Mouse (Mus musculus) left cerebral cortex, postnatal 4 days (tissue): ENCODE data around the gene Gadl1. TPM values are rescaled to one million over a fixed set of nuclear protein-coding genes. Genes with fewer than 3 reads are reported as not detected.

Experiments used
- DNase-seq: peaks from one replicate; pipeline ENCODE4 v3.0.0-alpha.2; 2022
- intact Hi-C: fragments of 180-260 bp; cut with DNase I; formaldehyde crosslinking; loops from one replicate; pipeline ENCODE4 v1.15.1; 2025
- total RNA-seq, 2 experiments: library from RNA; stranded (reverse); gene quantifications; 2 replicates each; pipeline ENCODE4 v1.2.3; 2021

Gadl1 gene
- total RNA-seq, 2 experiments from 2014 or later = 0.10 TPM; not detected in 1

GRCm38 (mm10) chr9:115934288-115934687 is 25.0 kb downstream of the Gadl1 start:
- no peak for DNase-seq
- intact Hi-C loops = no loop called here

GRCm38 (mm10) chr9:115936350-115936749 is 27.1 kb downstream of the Gadl1 start:
- intact Hi-C loops = no loop called here
- DNase-seq = no peak

GRCm38 (mm10) chr9:115937915-115938314 is 28.7 kb downstream of the Gadl1 start:
- intact Hi-C loops = no loop called here
- DNase-seq = no peak

GRCm38 (mm10) chr9:115939420-115939819 is 30.2 kb downstream of the Gadl1 start:
- intact Hi-C loops = no loop called here
- DNase-seq = no peak

DNA sequence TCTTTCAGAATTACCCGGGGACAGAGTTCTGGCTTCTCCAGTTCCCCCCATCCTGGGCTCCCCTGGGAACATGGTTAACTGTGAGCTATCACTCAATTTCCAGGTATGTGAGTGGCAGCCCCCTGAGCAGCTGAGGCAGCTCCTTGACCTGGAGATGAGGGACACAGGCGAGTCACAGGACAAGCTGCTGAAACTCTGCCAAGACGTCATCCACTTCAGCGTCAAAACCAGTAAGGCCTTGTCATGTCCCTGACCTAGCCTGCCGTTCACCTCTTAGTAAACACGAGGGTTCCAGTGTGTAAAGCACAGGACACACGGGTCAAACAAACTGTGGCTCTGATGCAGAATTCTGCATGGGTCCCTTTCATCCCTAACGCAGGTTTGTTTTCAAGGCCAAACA is 31.9 kb downstream of the Gadl1 start:
- intact Hi-C loops = no loop called here

GRCm38 (mm10) chr9:115942486-115942885 is 33.2 kb downstream of the Gadl1 start:
- no peak for DNase-seq
- intact Hi-C loops = no loop called here

More for the DNA sequence above, 31.9 kb downstream of the Gadl1 start:
- no peak for DNase-seq

DNA sequence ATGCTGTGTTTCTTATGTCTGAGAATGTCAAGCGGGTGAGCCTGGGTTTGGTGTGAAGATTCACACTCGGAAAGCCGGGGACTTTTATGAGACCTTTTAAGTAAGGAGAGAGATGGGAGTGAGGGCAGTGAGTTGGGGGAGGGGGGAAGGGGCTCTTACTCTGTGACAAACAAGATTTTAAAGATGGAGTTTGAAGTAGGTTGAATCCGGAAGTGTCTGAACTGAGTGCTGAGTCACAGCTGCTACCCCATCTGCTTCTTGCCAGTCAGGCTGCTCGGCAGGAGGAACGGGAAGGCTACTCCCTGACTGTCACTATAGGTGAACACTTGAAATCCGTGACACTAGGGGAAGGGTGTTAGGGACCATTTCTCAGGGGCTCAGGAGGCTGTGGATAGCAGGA is 33.7 kb downstream of the Gadl1 start:
- DNase-seq = peak; percentile 28
- intact Hi-C loops = no loop called here

DNA sequence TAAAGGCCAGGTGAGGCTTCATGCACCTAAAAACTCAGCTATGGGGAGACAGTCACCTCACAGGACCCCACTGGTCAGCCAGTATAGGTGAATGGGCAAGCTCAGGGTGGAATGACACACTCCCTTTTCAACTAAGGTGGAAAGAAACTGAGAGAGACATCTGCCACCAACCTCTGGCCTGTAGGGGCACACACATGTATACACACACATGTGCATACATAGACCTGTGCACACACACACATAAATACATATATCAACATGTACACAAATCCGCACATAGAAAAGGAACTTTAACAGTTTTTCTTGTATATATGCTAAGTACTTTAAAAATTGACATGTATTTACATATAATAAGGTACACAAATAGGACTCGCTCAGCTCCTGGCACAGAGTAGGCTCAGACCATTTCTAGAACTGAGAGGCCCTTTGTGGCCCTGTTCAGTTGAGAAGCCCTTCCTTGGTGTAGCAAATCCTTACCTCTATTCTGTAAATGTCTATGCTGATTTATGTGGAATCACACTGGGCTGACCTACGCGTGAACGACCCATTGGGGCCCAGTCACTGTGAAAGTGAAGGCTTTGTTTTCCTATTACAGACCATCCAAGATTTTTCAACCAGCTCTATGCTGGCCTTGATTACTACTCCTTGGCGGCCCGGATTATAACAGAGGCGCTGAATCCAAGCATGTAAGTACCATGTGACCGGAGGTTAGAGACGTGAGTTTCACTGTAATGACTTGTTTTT is 34.5 kb downstream of the Gadl1 start:
- intact Hi-C loops = no loop called here
- DNase-seq = no peak

DNA sequence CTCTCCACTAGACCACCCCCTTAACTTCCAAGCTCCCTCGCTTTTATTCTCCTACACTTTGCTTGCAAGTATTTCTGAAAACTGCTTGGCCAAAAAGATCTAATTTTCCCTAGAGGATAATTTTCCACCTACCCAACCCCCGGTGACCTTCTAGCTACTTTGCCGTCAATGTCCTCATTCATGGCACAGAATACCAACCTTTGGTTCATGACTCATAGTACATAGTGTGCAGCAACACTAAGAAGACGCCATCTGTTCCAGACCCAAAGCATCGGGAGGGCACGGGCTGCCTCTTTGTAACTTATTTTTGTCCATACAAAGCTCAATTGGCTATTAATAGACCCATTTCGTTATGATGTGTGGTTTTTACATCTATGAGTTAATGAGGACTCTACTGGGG is 55.8 kb downstream of the Gadl1 start:
- intact Hi-C loops = no loop called here

GRCm38 (mm10) chr9:115966116-115966515 is 56.9 kb downstream of the Gadl1 start:
- intact Hi-C loops = no loop called here
- DNase-seq = no peak

More for the DNA sequence above, 55.8 kb downstream of the Gadl1 start:
- DNase-seq = no peak

DNA sequence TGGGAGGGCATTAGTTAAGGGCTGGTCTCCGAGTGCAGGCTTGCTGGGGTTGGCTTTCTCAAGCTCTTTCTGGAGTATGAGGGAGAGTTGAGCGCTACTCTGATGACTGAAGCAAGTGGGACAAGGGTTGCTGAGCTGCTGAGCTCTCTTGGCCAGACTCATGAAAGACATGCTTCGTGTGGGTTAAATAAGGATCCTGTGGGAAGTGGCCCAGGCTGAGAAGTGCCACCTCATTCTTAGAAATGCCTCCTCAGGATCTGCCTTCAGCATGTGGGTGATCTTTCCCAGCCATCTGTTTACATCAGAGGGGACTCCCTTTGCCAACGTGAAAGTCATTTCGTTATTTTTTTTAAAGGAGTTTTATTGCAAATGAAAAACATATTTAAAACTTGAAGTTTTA is 57.5 kb downstream of the Gadl1 start:
- intact Hi-C loops = no loop called here
- DNase-seq = no peak

DNA sequence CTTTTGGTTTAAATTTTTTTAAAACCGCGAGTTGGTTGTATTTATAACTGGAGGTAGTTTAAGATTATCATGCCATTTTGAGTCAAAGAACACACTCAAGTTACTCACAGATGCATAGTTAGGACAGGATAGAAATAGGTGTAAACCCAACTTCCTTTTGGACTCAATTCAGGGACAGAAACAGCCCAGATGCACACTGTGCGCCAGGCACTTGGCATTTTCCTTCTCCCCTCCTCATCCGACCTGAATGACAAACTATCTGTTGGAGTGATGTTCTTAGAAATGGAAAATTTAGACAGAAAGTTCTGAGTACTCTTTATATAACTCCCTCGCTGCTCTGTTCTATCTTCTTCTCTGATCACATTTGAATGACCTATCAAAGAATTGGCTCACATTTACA is 58.4 kb downstream of the Gadl1 start:
- intact Hi-C loops = no loop called here
- no peak for DNase-seq

DNA sequence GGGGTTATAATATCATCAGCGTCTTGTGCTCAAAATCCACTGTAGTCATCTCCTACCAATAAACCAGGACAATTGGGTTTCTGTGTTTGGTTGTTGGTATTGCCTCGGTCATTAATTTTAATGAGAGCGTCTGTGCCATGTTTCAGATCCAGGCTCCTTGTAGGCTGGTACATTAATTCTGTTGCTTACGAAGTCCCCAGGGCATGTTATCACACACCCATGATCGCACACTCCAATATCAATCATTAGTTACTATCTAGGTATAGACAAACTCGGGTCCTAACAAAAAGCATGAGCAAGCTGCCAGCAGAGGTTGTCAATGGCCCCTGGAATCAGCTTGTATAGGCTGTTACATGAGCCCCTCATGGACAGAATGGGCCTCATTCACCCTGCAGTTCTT is 67.6 kb downstream of the Gadl1 start:
- intact Hi-C loops = no loop called here
- DNase-seq = no peak

DNA sequence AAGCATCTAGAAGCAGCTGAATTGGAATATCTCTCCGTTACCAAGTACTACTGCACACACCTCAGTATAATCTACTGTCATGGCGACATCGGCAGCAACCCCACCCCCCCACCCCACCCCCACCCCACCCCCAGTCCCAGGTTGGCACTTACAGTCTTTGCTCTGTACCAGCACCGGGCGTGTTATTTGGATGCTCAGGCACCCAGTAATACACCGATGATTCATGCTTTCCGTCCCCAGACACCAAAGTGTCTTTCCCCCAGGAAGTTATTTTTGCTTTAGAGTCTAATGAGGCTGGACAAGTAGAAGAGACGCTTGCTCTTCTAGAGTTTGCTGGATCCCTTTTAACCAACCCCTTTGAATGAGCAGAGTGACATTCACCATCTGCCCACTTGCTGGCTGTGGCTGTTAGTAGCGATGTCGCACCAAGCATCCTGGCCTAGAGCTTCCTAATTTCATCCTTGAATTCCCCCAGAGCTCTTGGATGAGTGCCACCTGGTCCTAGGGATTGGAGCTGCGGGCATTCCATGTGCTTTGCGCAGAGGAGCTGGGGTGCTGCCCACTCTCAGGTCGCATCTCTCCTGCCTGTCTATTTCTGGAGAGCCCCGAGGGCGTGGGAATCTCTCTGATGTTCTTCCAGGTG is 68.5 kb downstream of the Gadl1 start:
- peak; percentile 94 for DNase-seq
- intact Hi-C loops = no loop called here

GRCm38 (mm10) chr9:115978478-115978877 is 69.2 kb downstream of the Gadl1 start:
- DNase-seq = no peak
- intact Hi-C loops = no loop called here

- intact Hi-C loops = no loop called here
- DNase-seq = no peak
These were observed 81.4 kb downstream of the Gadl1 start for GRCm38 (mm10) chr9:115990661-115991060.

GRCm38 (mm10) chr9:115994772-115995171 is 85.5 kb downstream of the Gadl1 start:
- intact Hi-C loops = no loop called here
- no peak for DNase-seq

- intact Hi-C loops = no loop called here
- DNase-seq = no peak
These were observed 86.8 kb downstream of the Gadl1 start for GRCm38 (mm10) chr9:115995856-115996560.

- DNase-seq = no peak
- intact Hi-C loops = no loop called here
These were observed 89.1 kb downstream of the Gadl1 start for GRCm38 (mm10) chr9:115998383-115998782.

- intact Hi-C loops = no loop called here
- DNase-seq = no peak
These were observed 90.2 kb downstream of the Gadl1 start for GRCm38 (mm10) chr9:115999361-115999990.

DNA sequence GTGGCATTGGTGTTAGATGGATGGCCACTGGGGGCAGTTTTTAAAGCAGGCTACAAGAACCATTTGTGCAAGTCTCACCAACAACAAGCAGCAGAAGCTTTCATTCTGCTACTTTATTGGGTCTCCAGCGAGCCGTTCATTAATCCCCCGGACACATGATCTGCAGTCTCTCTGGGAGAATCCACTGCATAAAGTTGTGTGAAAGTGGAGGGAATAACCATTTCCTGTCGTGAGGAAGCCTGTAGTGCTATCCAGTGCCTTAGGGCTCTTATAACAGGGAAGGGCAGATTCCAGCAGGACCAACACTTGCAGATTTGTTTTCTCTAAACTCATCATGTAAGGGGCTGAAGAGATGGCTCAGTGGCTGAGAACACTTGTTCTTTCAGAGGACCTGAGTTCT is 104.7 kb downstream of the Gadl1 start:
- no peak for DNase-seq
- intact Hi-C loops = no loop called here
